Mouse (Mus musculus) C2C12 (cell line): ENCODE measurements at regions not wholly inside any gene's neighbourhood (a gene's known extent, or its start where the extent isn't known, plus 50 kb on each side); places are given as distances from the start of the nearest gene placed in this dataset.

Source experiments
- H3K27me3 ChIP-seq: one replicate; pipeline ENCODE4 v1.6.1; 2011; ENCODE audit not compliant: control insufficient read depth, insufficient read depth, insufficient read length
- H3K36me3 ChIP-seq: one replicate; pipeline ENCODE4 v1.6.1; 2011; ENCODE audit not compliant: control insufficient read depth, insufficient read depth
- H3K4me3 ChIP-seq: one replicate; pipeline ENCODE4 v1.5.1; 2011; ENCODE audit warnings: mild to moderate bottlenecking, control low read depth; ENCODE audit not compliant: poor library complexity, insufficient read depth, severe bottlenecking
- H3K79me2 ChIP-seq: one replicate; pipeline ENCODE4 v1.6.1; 2011; ENCODE audit not compliant: control insufficient read depth, insufficient read depth
- H3K79me3 ChIP-seq: one replicate; pipeline ENCODE4 v1.6.1; 2011; ENCODE audit warnings: low read depth, control low read depth
- H3ac ChIP-seq: one replicate; pipeline ENCODE3; 2011; ENCODE audit warnings: low read depth; ENCODE audit not compliant: control insufficient read depth, insufficient read length
- CEBPB ChIP-seq: IDR thresholded peaks from one replicate; pipeline ENCODE4 v1.6.1; 2011; ENCODE audit warnings: low read depth, mild to moderate bottlenecking, control low read depth, moderate library complexity
- CTCF ChIP-seq: IDR thresholded peaks from one replicate; pipeline ENCODE4 v1.5.1; 2011; ENCODE audit not compliant: control insufficient read depth, insufficient read depth, insufficient read length
- FOSL1 ChIP-seq: IDR thresholded peaks from one replicate; pipeline ENCODE4 v1.8.0; 2011; ENCODE audit warnings: mild to moderate bottlenecking, low read length; ENCODE audit not compliant: poor library complexity, insufficient read depth, severe bottlenecking
- MAX ChIP-seq: IDR thresholded peaks from one replicate; pipeline ENCODE4 v1.6.1; 2011; ENCODE audit warnings: mild to moderate bottlenecking, control low read depth
- MYOD1 ChIP-seq: IDR thresholded peaks from one replicate; pipeline ENCODE4 v1.6.1; 2011; ENCODE audit warnings: low read depth; ENCODE audit not compliant: control insufficient read depth, insufficient read length
- MYOG ChIP-seq: IDR thresholded peaks from one replicate; pipeline ENCODE4 v1.6.1; 2011; ENCODE audit not compliant: control insufficient read depth, insufficient read length; ENCODE audit errors: extremely low read depth
- USF1 ChIP-seq: IDR thresholded peaks from one replicate; pipeline ENCODE4 v1.6.1; 2011; ENCODE audit warnings: low read depth, mild to moderate bottlenecking, control low read depth, moderate library complexity

DNA sequence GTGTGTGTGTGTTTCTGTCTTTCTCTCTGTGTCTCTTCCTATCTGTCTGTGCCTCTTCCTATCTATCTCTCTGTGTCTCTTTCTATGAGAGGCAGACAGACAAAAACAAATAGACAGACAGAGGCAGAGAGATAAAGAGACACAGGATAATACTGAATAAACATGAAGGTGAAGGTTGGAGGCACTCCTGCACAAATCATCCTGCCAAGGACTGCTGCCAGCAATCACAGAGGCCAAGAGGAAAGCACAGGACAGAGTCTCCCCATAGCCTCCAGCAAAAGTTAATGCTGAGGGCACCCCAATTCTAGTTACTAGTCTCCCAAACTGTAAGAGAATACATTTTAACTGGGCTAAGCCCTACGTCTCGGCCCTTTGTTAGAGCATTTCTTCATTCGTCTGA lies 77.6 kb upstream of the Daam1 start:
- TF ChIP-seq CEBPB, result no peak
- TF ChIP-seq MAX, result no peak
- TF ChIP-seq FOSL1, result no peak
- TF ChIP-seq USF1, result no peak
- no peak for TF ChIP-seq MYOG
- TF ChIP-seq MYOD1, result no peak
- no peak for TF ChIP-seq CTCF
- H3K36me3 ChIP-seq, result no peaks in the 10 kb centered on the region
- H3K79me2 ChIP-seq, result no peaks in the 10 kb centered on the region
- H3ac ChIP-seq, result no peak overlapping the region
- H3K79me3 ChIP-seq, result no peaks in the 10 kb centered on the region
- H3K27me3 ChIP-seq, result peaks cover 17% of the 10 kb centered on the region
- no peak overlapping the region for H3K4me3 ChIP-seq

DNA sequence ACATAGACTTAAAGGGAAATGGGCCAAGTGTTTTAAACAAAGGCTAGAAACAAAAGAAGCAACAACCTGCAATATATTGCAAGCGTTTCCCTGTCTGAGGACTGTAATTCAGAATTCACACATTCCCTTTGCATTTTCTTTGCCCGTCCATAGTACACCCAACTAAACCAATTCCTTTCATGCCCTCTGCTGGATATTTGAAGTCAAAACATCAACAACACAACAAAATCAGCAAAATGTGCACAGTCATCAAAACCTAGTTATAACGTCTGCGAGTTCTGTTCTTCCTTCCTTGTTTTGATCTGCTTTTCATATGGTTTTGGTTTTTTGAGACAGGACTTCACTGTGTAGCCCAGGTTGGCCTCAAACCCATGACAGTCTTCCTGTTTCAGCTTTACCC lies 67.7 kb upstream of the Daam1 start:
- Histone ChIP-seq H3K4me3 (no peak overlapping the region), H3K27me3 (no peaks in the 10 kb centered on the region), H3ac (no peak overlapping the region), H3K79me2 (no peaks in the 10 kb centered on the region), H3K36me3 (no peaks in the 10 kb centered on the region), H3K79me3 (no peaks in the 10 kb centered on the region)
- TF ChIP-seq MAX (no peak), CTCF (no peak), MYOG (no peak), CEBPB (no peak), USF1 (no peak), FOSL1 (no peak), MYOD1 (no peak)

DNA sequence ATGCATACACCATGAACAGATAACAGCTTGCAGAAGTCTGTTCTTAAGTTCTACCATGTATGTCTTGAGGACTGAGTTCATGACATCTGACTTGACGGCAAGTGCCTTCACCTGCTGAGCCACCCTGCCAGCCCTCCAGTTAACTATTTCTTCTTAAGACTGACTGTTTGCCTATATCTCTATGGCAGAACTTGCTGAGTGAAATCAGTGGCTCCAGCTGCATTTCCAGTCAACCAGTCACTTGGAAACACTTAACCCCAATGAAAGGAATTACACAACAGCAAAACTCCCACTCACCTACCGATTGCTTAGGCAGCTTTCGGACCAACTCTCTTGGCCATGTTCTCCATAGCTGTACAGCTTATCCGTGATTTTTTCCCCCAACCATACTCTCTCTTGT lies 64.8 kb upstream of the Daam1 start:
- Histone ChIP-seq H3K4me3 (no peak overlapping the region), H3K79me2 (no peaks in the 10 kb centered on the region), H3ac (no peak overlapping the region), H3K27me3 (no peaks in the 10 kb centered on the region), H3K79me3 (no peaks in the 10 kb centered on the region), H3K36me3 (no peaks in the 10 kb centered on the region)
- TF ChIP-seq USF1 (no peak), MYOD1 (no peak), CTCF (no peak), CEBPB (no peak), MAX (no peak), MYOG (no peak), FOSL1 (no peak)

DNA sequence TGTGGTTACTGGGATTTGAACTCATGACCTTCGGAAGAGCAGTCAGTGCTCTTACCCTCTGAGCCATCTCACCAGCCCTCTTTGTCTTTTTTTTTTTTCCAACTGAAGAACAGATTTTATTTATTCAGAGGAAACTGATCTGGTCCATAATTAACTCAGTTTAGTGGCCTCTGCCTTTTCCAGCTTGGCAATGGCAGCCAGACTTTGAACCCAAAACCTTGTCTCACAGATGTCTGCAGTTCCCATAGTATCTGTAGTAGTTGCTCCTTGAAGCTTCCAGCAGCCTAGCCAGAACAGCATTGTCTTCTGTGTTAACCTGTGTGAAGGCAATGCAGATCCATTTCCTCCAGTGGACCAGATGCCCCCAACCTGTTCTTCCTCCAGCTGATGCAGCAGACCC lies 64.2 kb upstream of the Daam1 start:
- Histone ChIP-seq H3K36me3 (no peaks in the 10 kb centered on the region), H3K27me3 (no peaks in the 10 kb centered on the region), H3K79me3 (no peaks in the 10 kb centered on the region), H3K4me3 (no peak overlapping the region), H3K79me2 (no peaks in the 10 kb centered on the region), H3ac (no peak overlapping the region)
- TF ChIP-seq MAX, result no peak
- no peak for TF ChIP-seq MYOD1
- no peak for TF ChIP-seq CEBPB
- no peak for TF ChIP-seq USF1
- no peak for TF ChIP-seq MYOG
- TF ChIP-seq FOSL1, result no peak
- TF ChIP-seq CTCF, result no peak

DNA sequence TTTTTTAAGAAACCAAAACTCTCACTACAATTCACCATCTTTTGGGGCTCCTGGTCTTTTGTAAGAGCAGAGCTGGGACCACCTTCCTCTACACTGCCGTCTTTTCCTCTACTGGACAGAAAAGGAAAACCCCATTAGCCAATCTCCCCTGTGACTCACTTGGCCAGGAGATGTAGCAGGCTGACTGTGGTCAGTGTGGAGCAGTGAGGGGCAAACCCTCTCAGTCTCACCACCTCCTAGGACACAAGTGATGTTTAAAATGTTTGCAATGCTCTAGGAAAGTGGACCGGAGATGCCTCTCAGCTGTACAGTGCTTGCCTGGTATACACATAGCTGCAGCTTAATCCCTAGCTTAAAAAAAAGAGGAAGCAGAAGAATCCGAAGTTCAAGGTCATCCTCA lies 63.0 kb upstream of the Daam1 start:
- Histone ChIP-seq H3K27me3 (no peaks in the 10 kb centered on the region), H3K4me3 (no peak overlapping the region), H3K79me2 (no peaks in the 10 kb centered on the region), H3K36me3 (no peaks in the 10 kb centered on the region), H3ac (no peak overlapping the region), H3K79me3 (no peaks in the 10 kb centered on the region)
- TF ChIP-seq MAX, result no peak
- no peak for TF ChIP-seq MYOG
- no peak for TF ChIP-seq USF1
- no peak for TF ChIP-seq MYOD1
- no peak for TF ChIP-seq FOSL1
- no peak for TF ChIP-seq CTCF
- TF ChIP-seq CEBPB, result no peak

DNA sequence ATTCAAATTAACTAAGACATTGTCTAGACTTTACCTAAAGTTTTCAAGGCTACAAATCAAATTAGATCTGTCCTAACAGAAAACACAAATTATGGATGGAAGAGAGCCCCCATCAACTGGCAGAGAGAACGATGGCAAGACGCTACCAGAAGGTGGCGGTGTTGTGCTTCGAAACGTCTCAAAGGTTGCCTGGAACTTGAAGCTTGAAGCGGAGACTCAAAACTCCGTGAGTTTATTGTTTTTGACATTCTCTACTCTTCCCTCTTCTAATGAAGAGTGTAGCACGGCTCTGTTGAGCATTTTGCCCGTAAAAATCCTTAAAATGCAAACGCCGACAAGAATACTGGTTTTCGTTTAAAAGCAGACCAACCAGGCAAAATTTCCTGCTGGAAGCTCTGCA lies 62.4 kb upstream of the Daam1 start:
- no peaks in the 10 kb centered on the region for H3K79me2 ChIP-seq
- H3K36me3 ChIP-seq, result no peaks in the 10 kb centered on the region
- H3K27me3 ChIP-seq, result no peaks in the 10 kb centered on the region
- no peak overlapping the region for H3K4me3 ChIP-seq
- no peak overlapping the region for H3ac ChIP-seq
- peak; percentile 82 for TF ChIP-seq CTCF
- TF ChIP-seq MYOG, result no peak
- H3K79me3 ChIP-seq, result no peaks in the 10 kb centered on the region
